Comparison of ENCODE assay signal across 12 mouse cellular contexts in genomic region chr6:34870136-34870535, GRCm38 (mm10). TPM values are rescaled to one million over a fixed set of nuclear protein-coding genes. Genes with fewer than 3 reads are reported as not detected.
DNase-seq lines count a peak whose midpoint lies in the region; ATAC-seq lines count a peak whose summit lies in the region.
"Had no signal": no experiment of that assay in that cellular context is flagged by ENCODE, and none has a peak within 500 bp of the region (broad histone marks: within the 10 kb centered on the region; RNA-seq: fewer than 3 reads in every experiment).

No protein-coding gene starts in this region.

- no peaks in the 10 kb centered on the region for H3K9me3 ChIP-seq in kidney, embryonic 16.5 days (ENCODE audit: low read length)
- H3K9me3 ChIP-seq in embryonic facial prominence, embryonic 12.5 days: no peaks in the 10 kb centered on the region
- no peaks in the 10 kb centered on the region for H3K9me3 ChIP-seq in liver, embryonic 11.5 days (ENCODE audit: control insufficient read depth, low read length)
- H3K9me3 ChIP-seq: hindbrain, embryonic 15.5 days had no signal

- DNase-seq in kidney, postnatal 36 days: no peak
- DNase-seq in adipocyte (ENCODE audit: low spot score): peak; percentile 34
- no peak for DNase-seq in liver, embryonic 11.5 days (ENCODE audit: low spot score)
- DNase-seq in urinary bladder, adult 2 months (ENCODE audit: low spot score): no peak
- DNase-seq in c-Kit-positive CD71-positive TER-119-positive erythroid progenitor cells, embryonic 14.5 days (ENCODE audit: low spot score): no peak
- DNase-seq: adrenal gland, adult 2 months; forebrain, postnatal 0 days; right cerebral cortex, postnatal 4 days had no signal

- peaks cover 42% of the 10 kb centered on the region for H3K4me1 ChIP-seq in kidney, embryonic 16.5 days (ENCODE audit: insufficient read depth, low read length)
- peaks cover 17% of the 10 kb centered on the region for H3K4me1 ChIP-seq in embryonic facial prominence, embryonic 12.5 days
- H3K4me1 ChIP-seq in liver, embryonic 11.5 days (replicated peaks; ENCODE audit: control insufficient read depth, insufficient read depth, low read length): peaks cover 57% of the 10 kb centered on the region

- H3K4me3 ChIP-seq in kidney, embryonic 16.5 days (ENCODE audit: low read length): no peak overlapping the region
- H3K4me3 ChIP-seq in embryonic facial prominence, embryonic 12.5 days: no peak overlapping the region
- H3K4me3 ChIP-seq in liver, embryonic 11.5 days (ENCODE audit: low read depth, low read length): no peak overlapping the region
- H3K4me3 ChIP-seq: hindbrain, embryonic 15.5 days had no signal

- 71% methylated on average over 5 of the region's 5 CpGs for WGBS in kidney, embryonic 16.5 days
- WGBS in embryonic facial prominence, embryonic 12.5 days: 72% methylated on average over 5 of the region's 5 CpGs
- 61% methylated on average over 5 of the region's 5 CpGs for WGBS in liver, embryonic 11.5 days

- H3K27ac ChIP-seq in kidney, embryonic 16.5 days (ENCODE audit: low read length): peak overlapping the region; percentile 50; the same call in 1 of the 2 replicates
- 0 out of 2 replicates have a peak overlapping the region, but pooled peaks have one; percentile 11 for H3K27ac ChIP-seq in embryonic facial prominence, embryonic 12.5 days
- peak overlapping the region; percentile 92 for H3K27ac ChIP-seq in liver, embryonic 11.5 days (ENCODE audit: low read depth, low read length)
- H3K27ac ChIP-seq: hindbrain, embryonic 15.5 days had no signal

- no peak overlapping the region; the same call in 1 of the 2 replicates for H3K9ac ChIP-seq in kidney, embryonic 16.5 days (replicated peaks; ENCODE audit: low read length)
- H3K9ac ChIP-seq in embryonic facial prominence, embryonic 12.5 days: no peak overlapping the region
- peak overlapping the region; percentile 62 for H3K9ac ChIP-seq in liver, embryonic 11.5 days (ENCODE audit: low read depth, low read length)
- H3K9ac ChIP-seq: forebrain, postnatal 0 days; hindbrain, embryonic 15.5 days had no signal

- H3K27me3 ChIP-seq in kidney, embryonic 16.5 days (ENCODE audit: insufficient read depth, low read length): no peaks in the 10 kb centered on the region
- no peaks in the 10 kb centered on the region for H3K27me3 ChIP-seq in embryonic facial prominence, embryonic 12.5 days
- no peaks in the 10 kb centered on the region for H3K27me3 ChIP-seq in liver, embryonic 11.5 days (replicated peaks; ENCODE audit: control insufficient read depth, insufficient read depth, low read length)
- H3K27me3 ChIP-seq: hindbrain, embryonic 15.5 days had no signal

- H3K36me3 ChIP-seq in kidney, embryonic 16.5 days (ENCODE audit: insufficient read depth, low read length): 0 out of 2 replicates have a peak, but pooled peaks cover 3% of the 10 kb centered on the region
- H3K36me3 ChIP-seq in embryonic facial prominence, embryonic 12.5 days: 0 out of 2 replicates have a peak, but pooled peaks cover 4% of the 10 kb centered on the region
- peaks cover 4% of the 10 kb centered on the region; the same call in 1 of the 2 replicates for H3K36me3 ChIP-seq in liver, embryonic 11.5 days (ENCODE audit: control insufficient read depth, insufficient read depth, low read length)
- H3K36me3 ChIP-seq: hindbrain, embryonic 15.5 days had no signal

- no peak overlapping the region for H3K4me2 ChIP-seq in kidney, embryonic 16.5 days (replicated peaks; ENCODE audit: low read depth, low read length)
- no peak overlapping the region for H3K4me2 ChIP-seq in embryonic facial prominence, embryonic 12.5 days (replicated peaks)
- H3K4me2 ChIP-seq in liver, embryonic 11.5 days: peak overlapping the region; percentile 59
- H3K4me2 ChIP-seq: hindbrain, embryonic 15.5 days had no signal

- ATAC-seq in kidney, embryonic 16.5 days (ENCODE audit: low FRiP score, low TSS enrichment): no peak
- ATAC-seq in embryonic facial prominence, embryonic 12.5 days (ENCODE audit: insufficient number of reproducible peaks, insufficient read depth, low FRiP score, low TSS enrichment): no peak
- ATAC-seq in liver, embryonic 11.5 days (replicated peaks; ENCODE audit: low FRiP score): no peak
- ATAC-seq: forebrain, postnatal 0 days had no signal

RNA-seq across cellular contexts. Expression of gene Tmem140, which starts 7.2 kb away (rescaled TPM):
- polyA plus RNA-seq in kidney, embryonic 16.5 days (2015; fragmentation: Nextera tagmentation; extraction: Ambion mirVana): 2.8 and 3.1 TPM in 2 replicates
- polyA plus RNA-seq in embryonic facial prominence, embryonic 12.5 days (2016; fragmentation: Nextera tagmentation; extraction: Ambion mirVana): 2.0 and 2.6 TPM in 2 replicates
- 2.7 and 3.2 TPM in 2 replicates for polyA plus RNA-seq in liver, embryonic 11.5 days (2014; fragmentation: Nextera tagmentation; extraction: Ambion mirVana)
- polyA plus RNA-seq in urinary bladder, adult 2 months (2012; rRNA removed): 18.3 and 19.8 TPM in 2 replicates

RNA-seq across cellular contexts. Expression of gene Cyren, which starts 7.7 kb away (rescaled TPM):
- 15.2 and 15.4 TPM in 2 replicates for polyA plus RNA-seq in kidney, embryonic 16.5 days (2015; fragmentation: Nextera tagmentation; extraction: Ambion mirVana)
- 17.1 and 19.0 TPM in 2 replicates for polyA plus RNA-seq in embryonic facial prominence, embryonic 12.5 days (2016; fragmentation: Nextera tagmentation; extraction: Ambion mirVana)
- 20.1 and 20.5 TPM in 2 replicates for polyA plus RNA-seq in liver, embryonic 11.5 days (2014; fragmentation: Nextera tagmentation; extraction: Ambion mirVana)
- polyA plus RNA-seq in urinary bladder, adult 2 months (2012; rRNA removed): 8.1 and 9.1 TPM in 2 replicates

RNA-seq across cellular contexts. Expression of gene Wdr91, which starts 40.5 kb away (rescaled TPM):
- 11.2 and 11.3 TPM in 2 replicates for polyA plus RNA-seq in kidney, embryonic 16.5 days (2015; fragmentation: Nextera tagmentation; extraction: Ambion mirVana)
- polyA plus RNA-seq in embryonic facial prominence, embryonic 12.5 days (2016; fragmentation: Nextera tagmentation; extraction: Ambion mirVana): 11.7 and 12.7 TPM in 2 replicates
- 15.5 and 19.3 TPM in 2 replicates for polyA plus RNA-seq in liver, embryonic 11.5 days (2014; fragmentation: Nextera tagmentation; extraction: Ambion mirVana)
- 12.7 and 13.6 TPM in 2 replicates for polyA plus RNA-seq in urinary bladder, adult 2 months (2012; rRNA removed)

RNA-seq across cellular contexts. Expression of gene Stra8, which starts 49.8 kb away (rescaled TPM):
- not detected in 2 replicates for polyA plus RNA-seq in kidney, embryonic 16.5 days (2015; fragmentation: Nextera tagmentation; extraction: Ambion mirVana)
- polyA plus RNA-seq in embryonic facial prominence, embryonic 12.5 days (2016; fragmentation: Nextera tagmentation; extraction: Ambion mirVana): not detected in 2 replicates
- polyA plus RNA-seq in liver, embryonic 11.5 days (2014; fragmentation: Nextera tagmentation; extraction: Ambion mirVana): not detected in 2 replicates
- not detected in 2 replicates for polyA plus RNA-seq in urinary bladder, adult 2 months (2012; rRNA removed)
- polyA plus RNA-seq: adrenal gland, adult 2 months; forebrain, postnatal 0 days; hindbrain, embryonic 15.5 days; neural tube, embryonic 14.5 days had no signal

Comparison
In these comparisons a context has a peak if more than half of its experiments do, and no peak if none do; other contexts are left out.
1. H3K27ac ChIP-seq: peak in every context shown above with its lines; median percentile 92 in liver, embryonic 11.5 days; 50 in kidney, embryonic 16.5 days; 11 in embryonic facial prominence, embryonic 12.5 days.